In the genomic region with DNA sequence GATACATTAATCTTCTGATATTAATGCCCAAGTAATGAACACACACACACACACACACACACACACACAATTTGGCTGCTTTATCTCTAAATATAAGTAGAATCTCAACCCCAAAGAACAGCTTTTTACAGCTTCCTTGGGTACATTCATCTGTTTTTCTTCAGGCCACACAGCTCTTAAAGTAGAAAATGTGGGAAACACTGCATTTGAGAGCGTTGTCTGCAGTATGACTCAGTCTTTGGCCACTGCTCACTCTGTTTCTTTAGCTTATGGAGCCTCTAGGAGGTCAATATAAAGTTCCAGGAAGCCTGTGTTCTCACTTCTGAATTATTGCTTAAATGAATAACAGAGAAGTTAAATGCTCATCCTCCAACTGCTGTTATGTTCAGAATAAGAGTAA, we compare ENCODE assay signal across 22 mouse cellular contexts.
DNase-seq lines count a peak whose midpoint lies in the region; ATAC-seq and TF ChIP-seq lines count a peak whose summit lies in the region.
"Had no signal": no experiment of that assay in that cellular context is flagged by ENCODE, and none has a peak within 500 bp of the region (broad histone marks: within the 10 kb centered on the region; RNA-seq: fewer than 3 reads in every experiment).

No protein-coding gene starts in this region.

- no peak overlapping the region for H3K4me2 ChIP-seq in stomach, embryonic 15.5 days
- H3K4me2 ChIP-seq in stomach, postnatal 0 days (replicated peaks; ENCODE audit: low read depth), result no peak overlapping the region

- H3K27me3 ChIP-seq in stomach, embryonic 15.5 days (replicated peaks), result no peaks in the 10 kb centered on the region
- H3K27me3 ChIP-seq in stomach, postnatal 0 days (ENCODE audit: control insufficient read depth, insufficient read depth, low read length), result no peaks in the 10 kb centered on the region
- H3K27me3 ChIP-seq: CH12.LX, Patski had no signal

- WGBS in stomach, embryonic 15.5 days, result 42% methylated on average over 1 of the region's 1 CpGs
- WGBS in stomach, postnatal 0 days, result 28% methylated on average over 1 of the region's 1 CpGs

- peak; percentile 73; the same call in 1 of the 2 replicates for ATAC-seq in frontal cortex, adult (ENCODE audit: low TSS enrichment)
- ATAC-seq in stomach, embryonic 15.5 days (ENCODE audit: insufficient read depth, low FRiP score, low read depth), result no peak
- no peak for ATAC-seq in stomach, postnatal 0 days (ENCODE audit: low FRiP score, low TSS enrichment)
- ATAC-seq: activated CD4-positive, CD25-positive, alpha-beta regulatory T cell, adult 4 months; CD4-positive, CD25-positive, alpha-beta regulatory T cell, adult 4 months; Patski had no signal

- no peaks in the 10 kb centered on the region for H3K9me3 ChIP-seq in stomach, embryonic 15.5 days
- H3K9me3 ChIP-seq in stomach, postnatal 0 days (ENCODE audit: control insufficient read depth, low read length), result no peaks in the 10 kb centered on the region
- H3K9me3 ChIP-seq: G1E had no signal

- no peak for TF ChIP-seq CTCF in stomach, postnatal 0 days (IDR thresholded peaks at IDR 0.05; ENCODE audit: low read depth)

- H3K4me3 ChIP-seq in stomach, embryonic 15.5 days (replicated peaks), result no peak overlapping the region
- H3K4me3 ChIP-seq in stomach, postnatal 0 days (ENCODE audit: low read depth, low read length), result no peak overlapping the region

- no peaks in the 10 kb centered on the region for H3K36me3 ChIP-seq in stomach, embryonic 15.5 days
- no peaks in the 10 kb centered on the region for H3K36me3 ChIP-seq in stomach, postnatal 0 days (ENCODE audit: control insufficient read depth, insufficient read depth, low read length)
- H3K36me3 ChIP-seq: G1E had no signal

- TF ChIP-seq EP300 in stomach, postnatal 0 days (optimal IDR thresholded peaks at IDR 0.05), result no peak

- H3K27ac ChIP-seq in stomach, embryonic 15.5 days, result peak overlapping the region; percentile 21; the same call in 1 of the 2 replicates
- H3K27ac ChIP-seq in stomach, postnatal 0 days (replicated peaks), result no peak overlapping the region

- DNase-seq in frontal cortex, postnatal 14 days (ENCODE audit: low spot score in 2 of 2), result no peak
- DNase-seq in stomach, postnatal 0 days (ENCODE audit: low spot score), result no peak
- DNase-seq in brain, adult 2 months (ENCODE audit: low read depth, low spot score), result peak; percentile 35
- no peak for DNase-seq in layer of hippocampus, postnatal 10 days (ENCODE audit: low spot score in 2 of 2)
- DNase-seq: adrenal gland, adult 2 months; adrenal gland, adult 8-10 months; adrenal gland, postnatal 10 days; adrenal gland, postnatal 14 days; adrenal gland, postnatal 25 days; adrenal gland, postnatal 36 days; B cell, adult 2 months; cerebellum, adult 11 months; cerebellum, adult 11-12 months; cerebellum, adult 18-20 months; cerebellum, adult 2 months had no signal

- no peak overlapping the region for H3K9ac ChIP-seq in stomach, embryonic 15.5 days
- no peak overlapping the region for H3K9ac ChIP-seq in stomach, postnatal 0 days (ENCODE audit: low read length)

- no peaks in the 10 kb centered on the region for H3K4me1 ChIP-seq in stomach, embryonic 15.5 days
- H3K4me1 ChIP-seq in stomach, postnatal 0 days (replicated peaks; ENCODE audit: control insufficient read depth, insufficient read depth), result no peaks in the 10 kb centered on the region
